Mouse (Mus musculus) lung, embryonic 16.5 days (tissue): ENCODE measurements around the gene Socs1. TPM values are rescaled to one million over a fixed set of nuclear protein-coding genes. Genes with fewer than 3 reads are reported as not detected.
A peak's percentile ranks its signal among the peaks of the same experiment; 100 is the strongest.

Experiments used
- ATAC-seq: fragments of 200-750 bp; cut with Nextera tagmentation; 2 replicates; pipeline ENCODE4 v1.8.0; 2017; ENCODE audit warnings: low read depth, mild to moderate bottlenecking, moderate library complexity
- H3K27ac ChIP-seq: fragments of 300-500 bp; sonication (generic); 2 replicates; pipeline ENCODE4 v1.5.1; 2014; ENCODE audit warnings: mild to moderate bottlenecking, control low read depth, low read length
- H3K27me3 ChIP-seq: fragments of 300-500 bp; sonication (generic); 2 replicates; pipeline ENCODE4 v1.6.1; 2014; ENCODE audit warnings: low read depth, low read length, mixed read lengths; ENCODE audit not compliant: control insufficient read depth, insufficient read depth
- H3K36me3 ChIP-seq: fragments of 300-500 bp; sonication (generic); 2 replicates; pipeline ENCODE4 v1.6.1; 2014; ENCODE audit warnings: low read length; ENCODE audit not compliant: control insufficient read depth, insufficient read depth
- H3K4me1 ChIP-seq: fragments of 300-500 bp; sonication (generic); replicated peaks from 2 replicates; pipeline ENCODE4 v1.6.1; 2014; ENCODE audit warnings: low read length, mixed read lengths; ENCODE audit not compliant: control insufficient read depth, insufficient read depth
- H3K4me2 ChIP-seq: fragments of 300-500 bp; sonication (generic); 2 replicates; pipeline ENCODE4 v1.6.1; 2014; ENCODE audit warnings: low read depth, low read length, control low read depth
- H3K4me3 ChIP-seq: fragments of 300-500 bp; sonication (generic); 2 replicates; pipeline ENCODE4 v1.5.1; 2014; ENCODE audit warnings: mild to moderate bottlenecking, low read length, control low read depth
- H3K9ac ChIP-seq: fragments of 300-500 bp; sonication (generic); 2 replicates; pipeline ENCODE4 v1.6.1; 2014; ENCODE audit warnings: low read length, control low read depth
- H3K9me3 ChIP-seq: fragments of 300-500 bp; sonication (generic); 2 replicates; pipeline ENCODE4 v1.6.1; 2016; ENCODE audit warnings: low read length; ENCODE audit not compliant: control insufficient read depth
- WGBS: fragments of 180-500 bp; shearing (Covaris S2); extraction: QIAGEN DNeasy Blood & Tissue Kit; methylation state at CpG from one replicate; pipeline ENCODE4 v1.1.7; 2014; 5-methylcytosine and 5-hydroxymethylcytosine counted together
- polyA plus RNA-seq: library from polyadenylated mRNA; unstranded; fragments of >200 nt; fragmentation: Nextera tagmentation; extraction: Ambion mirVana; gene quantifications from 2 replicates; pipeline ENCODE4 v1.2.1, GENCODE M21; 2015

Gene Socs1
- polyA plus RNA-seq, 1 experiment from 2014 or later, result 8.7 TPM

DNA sequence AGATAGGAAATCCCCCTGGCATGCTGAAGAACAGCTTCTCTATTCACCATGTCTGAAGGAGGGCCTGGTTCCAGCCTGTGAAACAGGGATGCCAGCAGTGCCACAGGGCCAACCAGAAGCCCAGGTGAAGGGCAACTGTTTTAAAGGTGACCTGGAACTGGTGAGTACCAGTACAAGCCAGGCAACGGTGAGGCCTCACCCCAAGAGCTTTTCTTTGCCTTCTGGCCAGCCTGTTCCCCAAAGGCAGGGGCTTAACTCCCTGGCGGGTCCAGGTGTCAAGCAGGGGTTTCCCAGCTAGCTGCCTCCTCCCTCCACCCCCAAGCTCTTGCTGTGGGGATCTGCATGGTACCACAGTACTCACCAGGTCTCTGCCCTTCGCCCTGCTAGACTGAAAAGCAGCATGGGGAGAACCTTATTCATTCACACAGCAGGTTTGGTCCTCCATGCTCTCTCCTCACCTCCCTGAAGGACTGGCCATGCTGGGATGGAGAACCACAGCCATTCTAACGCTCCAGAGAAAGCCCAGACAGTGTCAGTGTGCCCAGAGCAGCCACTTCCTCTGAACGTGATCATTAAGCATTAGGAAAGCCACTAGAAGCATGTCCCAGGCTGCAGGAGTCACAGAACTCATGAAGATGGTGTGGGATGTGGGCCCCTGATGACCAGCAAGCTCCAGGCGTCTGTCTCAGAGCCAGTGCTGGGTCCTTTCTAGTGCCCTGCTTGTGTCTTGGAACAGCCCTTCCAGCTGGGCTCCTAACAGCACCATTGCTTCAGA is 2.8 kb downstream of the Socs1 start:
- peak overlapping the region; percentile 32 for H3K9ac ChIP-seq
- H3K27ac ChIP-seq, result peak overlapping the region; percentile 6; the same call in 1 of the 2 replicates
- H3K27me3 ChIP-seq, result no peaks in the 10 kb centered on the region
- peak overlapping the region; percentile 72 for H3K4me3 ChIP-seq
- no peaks in the 10 kb centered on the region for H3K9me3 ChIP-seq
- ATAC-seq, result no peak
- H3K4me1 ChIP-seq, result peaks cover 42% of the 10 kb centered on the region
- peak overlapping the region; percentile 72 for H3K4me2 ChIP-seq
- no peaks in the 10 kb centered on the region for H3K36me3 ChIP-seq
- 36% methylated on average over 6 of the region's 6 CpGs for WGBS

GRCm38 (mm10) chr16:10781862-10782371 is 3.4 kb downstream of the Socs1 start:
- H3K27ac ChIP-seq, result peak overlapping the region; percentile 6; the same call in 1 of the 2 replicates
- H3K4me2 ChIP-seq, result peak overlapping the region; percentile 72; the same call in 1 of the 2 replicates
- no peak overlapping the region for H3K9ac ChIP-seq
- no peak for ATAC-seq
- 38% methylated on average over 9 of the region's 9 CpGs for WGBS
- no peaks in the 10 kb centered on the region for H3K27me3 ChIP-seq
- H3K4me3 ChIP-seq, result no peak overlapping the region
- H3K9me3 ChIP-seq, result no peaks in the 10 kb centered on the region
- no peaks in the 10 kb centered on the region for H3K36me3 ChIP-seq
- H3K4me1 ChIP-seq, result peaks cover 37% of the 10 kb centered on the region

- Histone ChIP-seq H3K9ac (0 out of 2 replicates have a peak overlapping the region, but pooled peaks have one; percentile 24), H3K4me2 (no peak overlapping the region), H3K4me1 (peaks cover 32% of the 10 kb centered on the region)
Observed at GRCm38 (mm10) chr16:10780631-10781120, 4.7 kb downstream of the Socs1 start.

DNA sequence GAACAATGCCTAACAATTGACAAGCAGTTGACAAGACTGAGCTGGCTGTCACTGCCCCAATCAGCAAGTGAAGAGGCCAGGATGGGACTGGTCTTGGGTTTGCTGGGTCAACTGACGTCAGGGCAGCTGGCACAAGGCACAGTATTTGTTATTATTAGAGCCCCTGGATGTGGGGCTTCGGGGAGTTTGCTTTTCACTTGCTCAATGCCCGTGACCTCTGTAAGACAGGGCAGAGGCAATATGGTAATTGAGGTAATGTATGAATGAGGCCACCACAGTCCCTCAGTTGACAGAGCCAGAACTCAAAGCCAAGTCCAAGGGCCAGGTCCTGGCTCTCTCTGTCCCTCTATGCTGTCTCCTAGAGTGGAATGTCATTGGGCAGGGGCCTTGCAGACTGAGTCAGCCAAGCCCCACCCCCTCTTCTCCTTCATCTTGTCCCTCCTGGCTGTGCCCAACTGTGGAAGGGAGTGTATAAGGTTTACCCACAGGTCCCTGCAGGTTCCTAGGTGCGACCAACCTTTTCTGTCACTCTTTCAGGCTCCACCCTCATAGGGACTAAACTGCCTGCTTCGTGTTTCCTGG is 7.7 kb downstream of the Socs1 start:
- no peak overlapping the region for H3K4me3 ChIP-seq
- H3K4me2 ChIP-seq, result no peak overlapping the region
- ATAC-seq, result no peak
- 65% methylated on average over 5 of the region's 5 CpGs for WGBS
- H3K27me3 ChIP-seq, result no peaks in the 10 kb centered on the region
- H3K4me1 ChIP-seq, result peaks cover 18% of the 10 kb centered on the region
- no peak overlapping the region for H3K27ac ChIP-seq
- no peaks in the 10 kb centered on the region for H3K36me3 ChIP-seq
- H3K9ac ChIP-seq, result no peak overlapping the region
- H3K9me3 ChIP-seq, result no peaks in the 10 kb centered on the region

More at GRCm38 (mm10) chr16:10780631-10781120, 4.7 kb downstream of the Socs1 start:
- H3K9me3 ChIP-seq, result no peaks in the 10 kb centered on the region
- no peaks in the 10 kb centered on the region for H3K36me3 ChIP-seq
- 73% methylated on average over 5 of the region's 5 CpGs for WGBS
- peak overlapping the region; percentile 0; the same call in 1 of the 2 replicates for H3K27ac ChIP-seq
- H3K27me3 ChIP-seq, result no peaks in the 10 kb centered on the region
- no peak overlapping the region for H3K4me3 ChIP-seq
- ATAC-seq, result no peak

DNA sequence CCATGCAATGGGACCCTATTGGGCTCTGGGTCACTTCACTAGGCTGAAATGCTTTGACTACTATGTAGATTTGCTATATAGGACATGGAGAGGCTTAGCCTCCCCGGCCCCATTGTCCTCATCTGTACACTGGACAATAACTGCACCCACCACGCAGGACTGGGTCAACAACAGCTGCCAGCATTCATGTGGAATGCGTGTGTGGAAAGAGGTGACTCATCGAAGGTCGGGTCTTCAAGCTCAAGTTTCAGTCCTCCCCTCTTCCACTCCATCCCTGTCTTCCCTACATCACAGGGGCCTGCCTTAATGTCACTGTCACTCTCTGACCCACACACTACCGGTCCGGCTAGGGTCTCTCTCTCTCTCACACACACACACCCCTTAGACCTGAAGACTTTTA is 9.0 kb downstream of the Socs1 start:
- no peak overlapping the region for H3K9ac ChIP-seq
- H3K4me3 ChIP-seq, result no peak overlapping the region
- no peaks in the 10 kb centered on the region for H3K9me3 ChIP-seq
- no peak for ATAC-seq
- H3K4me1 ChIP-seq, result peaks cover 7% of the 10 kb centered on the region
- no peak overlapping the region for H3K4me2 ChIP-seq
- WGBS, result 28% methylated on average over 7 of the region's 7 CpGs
- no peak overlapping the region for H3K27ac ChIP-seq
- no peaks in the 10 kb centered on the region for H3K27me3 ChIP-seq
- H3K36me3 ChIP-seq, result no peaks in the 10 kb centered on the region

DNA sequence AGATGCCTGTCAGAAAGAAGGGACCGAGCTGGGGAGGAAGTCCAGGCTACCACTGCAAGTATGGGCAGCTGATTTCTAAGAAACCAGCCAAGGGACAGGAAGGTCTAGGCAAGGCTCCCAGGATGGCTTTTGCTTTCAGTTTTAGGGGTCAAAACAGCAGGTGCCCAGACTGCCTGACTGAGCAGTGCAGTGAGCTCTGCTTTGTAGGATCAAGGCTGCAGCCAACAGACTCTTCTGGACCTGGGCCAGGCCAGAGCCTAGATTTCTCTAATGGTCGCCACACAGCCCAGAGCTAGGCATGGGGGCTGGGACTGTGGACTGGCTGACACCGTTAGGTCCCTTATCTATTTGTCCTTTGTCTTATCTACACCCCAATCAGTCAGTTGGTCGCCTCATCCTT is 10.6 kb downstream of the Socs1 start:
- no peaks in the 10 kb centered on the region for H3K9me3 ChIP-seq
- no peaks in the 10 kb centered on the region for H3K27me3 ChIP-seq
- 31% methylated on average over 4 of the region's 4 CpGs for WGBS
- H3K4me2 ChIP-seq, result no peak overlapping the region
- no peak overlapping the region for H3K9ac ChIP-seq
- H3K4me1 ChIP-seq, result no peaks in the 10 kb centered on the region; the same call in 1 of the 2 replicates
- no peak overlapping the region for H3K4me3 ChIP-seq
- no peak for ATAC-seq
- H3K27ac ChIP-seq, result no peak overlapping the region
- no peaks in the 10 kb centered on the region for H3K36me3 ChIP-seq

GRCm38 (mm10) chr16:10773543-10773942 is 11.8 kb downstream of the Socs1 start:
- Histone ChIP-seq H3K36me3 (no peaks in the 10 kb centered on the region), H3K4me1 (no peaks in the 10 kb centered on the region; the same call in 1 of the 2 replicates), H3K27me3 (no peaks in the 10 kb centered on the region), H3K4me3 (no peak overlapping the region), H3K27ac (no peak overlapping the region), H3K9ac (no peak overlapping the region), H3K4me2 (no peak overlapping the region), H3K9me3 (no peaks in the 10 kb centered on the region)
- no peak for ATAC-seq
- WGBS, result 75% methylated on average over 8 of the region's 8 CpGs

GRCm38 (mm10) chr16:10771769-10772510 is 13.4 kb downstream of the Socs1 start:
- Histone ChIP-seq H3K36me3 (no peaks in the 10 kb centered on the region), H3K27me3 (no peaks in the 10 kb centered on the region), H3K4me3 (no peak overlapping the region), H3K27ac (no peak overlapping the region), H3K9me3 (no peaks in the 10 kb centered on the region), H3K4me2 (no peak overlapping the region), H3K9ac (no peak overlapping the region), H3K4me1 (no peaks in the 10 kb centered on the region)
- 54% methylated on average over 19 of the region's 19 CpGs for WGBS
- ATAC-seq, result peak; percentile 24; the same call in 1 of the 2 replicates
